Mouse (Mus musculus) erythroblast, embryonic 14.5 days (primary cell): Measurements from ENCODE around the gene Rpa1. TPM values are rescaled to one million over a fixed set of nuclear protein-coding genes. Genes with fewer than 3 reads are reported as not detected.

Experiments used
- H3K27me3 ChIP-seq: 2 replicates; pipeline ENCODE4 v1.6.1; 2012; ENCODE audit warnings: inconsistent platforms; ENCODE audit not compliant: control insufficient read depth
- H3K36me3 ChIP-seq: 2 replicates; pipeline ENCODE4 v1.6.1; 2012; ENCODE audit warnings: mild to moderate bottlenecking, inconsistent platforms; ENCODE audit not compliant: control insufficient read depth
- H3K4me1 ChIP-seq: 2 replicates; pipeline ENCODE4 v1.6.1; 2012; ENCODE audit warnings: inconsistent platforms; ENCODE audit not compliant: control insufficient read depth
- H3K4me3 ChIP-seq: replicated peaks from 2 replicates; pipeline ENCODE3; 2012; ENCODE audit warnings: moderate library complexity, mild to moderate bottlenecking, inconsistent platforms
- H3K9me3 ChIP-seq: 2 replicates; pipeline ENCODE4 v1.6.1; 2012; ENCODE audit warnings: low read length, inconsistent platforms, mixed read lengths; ENCODE audit not compliant: control insufficient read depth
- GATA1 ChIP-seq: IDR thresholded peaks from 2 replicates; pipeline ENCODE4 v1.6.1; 2012; ENCODE audit warnings: low read length, inconsistent platforms, mixed read lengths
- TAL1 ChIP-seq: IDR thresholded peaks from 3 replicates; pipeline ENCODE4 v1.6.1; 2012; ENCODE audit warnings: low read length, inconsistent platforms, mixed read lengths
- polyA plus RNA-seq: library from polyadenylated mRNA; stranded (reverse); fragments of >175 nt; gene quantifications from 2 replicates; pipeline ENCODE4 v1.2.3, GENCODE M21; 2012

Rpa1 gene
- polyA plus RNA-seq, 1 experiment: 7.1 TPM

DNA sequence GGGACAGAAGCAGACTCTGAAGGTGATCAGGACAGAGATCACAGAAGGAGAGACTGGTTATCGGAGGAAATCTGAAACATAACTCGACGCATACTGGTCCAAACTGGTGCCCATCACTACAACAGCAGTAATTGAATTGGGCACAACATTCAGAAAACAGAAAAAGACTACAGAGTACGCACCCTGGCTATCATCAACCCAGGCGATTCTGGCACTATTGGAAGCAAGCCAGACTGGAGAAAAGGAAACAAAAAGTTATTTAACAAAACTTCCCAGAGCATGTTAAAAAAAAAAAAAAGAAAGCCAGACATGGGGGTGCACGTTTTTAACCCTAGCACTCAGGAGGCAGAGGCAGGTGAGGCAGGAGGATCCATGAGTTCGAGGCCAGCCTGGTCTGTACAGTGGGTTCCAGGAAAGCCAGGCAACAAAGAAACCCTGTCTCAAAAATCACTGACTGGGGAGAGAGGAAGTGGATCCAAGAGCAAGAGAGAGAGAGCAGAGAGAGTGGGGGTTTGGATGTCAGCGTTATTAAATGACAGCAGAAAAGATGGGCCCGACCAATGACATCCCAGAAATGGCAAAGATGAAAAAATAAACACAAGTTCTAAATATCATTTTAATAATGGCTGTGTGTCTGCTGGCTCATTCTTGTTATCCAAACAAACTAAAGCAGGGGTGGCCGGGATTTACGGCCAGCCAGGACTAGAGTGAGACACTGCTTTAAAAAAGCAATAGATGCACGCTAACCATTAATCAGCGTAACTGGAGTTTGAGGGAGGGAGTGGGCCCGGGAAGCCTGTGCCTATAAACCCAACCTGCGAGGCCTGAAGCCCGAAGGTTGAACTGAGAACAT is 22.8 kb downstream of the Rpa1 start:
- Histone ChIP-seq H3K4me3 (no peak overlapping the region), H3K27me3 (no peaks in the 10 kb centered on the region), H3K9me3 (no peaks in the 10 kb centered on the region), H3K4me1 (peaks cover 41% of the 10 kb centered on the region), H3K36me3 (peaks cover 92% of the 10 kb centered on the region)
- TF ChIP-seq GATA1: no peak
- no peak for TF ChIP-seq TAL1

GRCm38 (mm10) chr11:75324433-75324832 is 23.7 kb downstream of the Rpa1 start:
- no peaks in the 10 kb centered on the region for H3K27me3 ChIP-seq
- H3K36me3 ChIP-seq: peaks cover 92% of the 10 kb centered on the region
- TF ChIP-seq TAL1 (no peak), GATA1 (no peak)
- no peak overlapping the region for H3K4me3 ChIP-seq
- H3K9me3 ChIP-seq: no peaks in the 10 kb centered on the region
- peaks cover 45% of the 10 kb centered on the region for H3K4me1 ChIP-seq

DNA sequence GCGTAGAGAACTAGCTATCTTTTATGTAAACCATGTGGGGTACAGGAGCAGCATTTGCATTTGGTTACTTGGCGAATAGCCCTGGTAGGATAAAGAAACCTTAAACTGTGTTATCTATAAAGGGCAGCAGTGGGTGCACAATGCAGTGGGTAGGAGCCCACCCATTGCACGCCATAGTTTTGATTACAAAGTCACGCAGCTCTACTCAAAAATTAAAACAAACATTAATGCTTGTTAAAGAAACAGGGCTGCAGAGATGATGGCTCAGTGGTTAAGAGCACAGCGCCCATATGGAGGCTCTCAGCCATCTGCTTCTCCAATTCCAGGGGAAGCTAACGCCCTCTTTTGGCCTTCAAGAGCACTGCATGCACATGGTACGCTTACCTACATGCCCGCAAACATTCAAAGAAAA is 24.8 kb downstream of the Rpa1 start:
- H3K27me3 ChIP-seq: no peaks in the 10 kb centered on the region
- H3K9me3 ChIP-seq: no peaks in the 10 kb centered on the region
- no peak for TF ChIP-seq TAL1
- peaks cover 92% of the 10 kb centered on the region for H3K36me3 ChIP-seq
- no peak overlapping the region for H3K4me3 ChIP-seq
- H3K4me1 ChIP-seq: peaks cover 45% of the 10 kb centered on the region

DNA sequence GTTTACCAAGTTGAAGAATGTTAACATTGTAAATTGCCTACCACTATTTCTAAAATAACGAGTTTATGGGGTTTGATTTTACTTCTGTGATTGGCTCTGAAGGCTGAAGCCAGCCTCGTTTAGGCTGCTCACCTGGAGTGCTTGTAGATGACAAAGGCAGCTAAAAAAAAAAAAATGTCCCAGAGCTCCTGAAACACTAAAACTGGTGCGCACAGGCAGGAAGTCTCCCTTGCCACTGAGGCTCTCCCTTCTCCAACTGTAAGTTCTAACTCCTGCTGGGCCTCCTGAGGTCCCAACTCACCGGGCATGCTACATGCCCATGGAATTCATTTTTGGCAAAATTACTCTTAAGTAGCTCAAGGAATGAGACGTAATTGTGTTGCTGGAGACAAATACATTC is 28.9 kb downstream of the Rpa1 start:
- H3K36me3 ChIP-seq: peaks cover 92% of the 10 kb centered on the region
- peaks cover 39% of the 10 kb centered on the region for H3K4me1 ChIP-seq
- TF ChIP-seq TAL1 (no peak), GATA1 (no peak)
- H3K27me3 ChIP-seq: no peaks in the 10 kb centered on the region
- H3K4me3 ChIP-seq: no peak overlapping the region
- no peaks in the 10 kb centered on the region for H3K9me3 ChIP-seq

DNA sequence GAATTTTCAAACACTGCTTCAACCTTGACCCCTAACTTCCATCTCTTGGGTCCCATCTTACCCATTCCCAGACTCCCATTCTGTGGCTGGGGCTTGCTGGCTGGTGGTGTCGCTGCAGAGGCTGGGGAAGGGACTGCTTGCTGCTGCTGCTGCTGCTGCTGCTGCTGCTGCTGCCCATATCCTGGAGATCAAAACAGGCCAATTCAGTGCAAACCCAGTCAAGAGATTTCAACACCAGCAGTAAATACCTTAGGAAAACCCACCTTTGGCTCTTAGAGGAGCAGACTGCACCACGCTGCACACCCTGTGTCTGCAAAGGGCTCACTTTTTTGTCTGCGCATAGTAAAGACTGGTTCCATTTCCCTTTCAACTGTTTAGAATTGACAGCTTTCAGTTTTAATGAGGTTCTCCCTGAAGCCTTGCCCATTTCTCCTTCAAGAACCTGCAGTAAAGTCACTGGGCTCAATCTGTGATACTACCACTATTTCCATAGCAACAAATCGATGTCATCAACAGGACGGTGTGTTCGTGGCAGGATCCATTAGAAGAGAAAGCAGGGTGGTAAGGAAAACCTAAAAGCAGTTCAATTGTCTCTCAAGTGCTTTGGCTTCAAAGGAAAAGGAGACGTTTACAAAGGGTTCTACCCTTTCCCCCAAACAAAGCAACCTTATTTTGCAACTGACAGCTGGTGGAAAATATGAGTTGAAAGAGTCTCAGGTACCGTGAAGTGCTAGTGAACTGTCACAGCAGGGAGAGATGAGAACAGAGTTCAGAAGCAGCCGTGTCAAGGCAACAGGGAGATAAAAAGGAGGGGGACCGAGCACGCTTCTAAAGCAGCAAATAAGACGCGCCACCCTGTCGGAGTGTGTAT is 29.5 kb downstream of the Rpa1 start:
- peaks cover 94% of the 10 kb centered on the region for H3K36me3 ChIP-seq
- H3K4me3 ChIP-seq: no peak overlapping the region
- no peaks in the 10 kb centered on the region for H3K27me3 ChIP-seq
- TF ChIP-seq GATA1: no peak
- no peak for TF ChIP-seq TAL1
- peaks cover 38% of the 10 kb centered on the region for H3K4me1 ChIP-seq
- no peaks in the 10 kb centered on the region for H3K9me3 ChIP-seq

DNA sequence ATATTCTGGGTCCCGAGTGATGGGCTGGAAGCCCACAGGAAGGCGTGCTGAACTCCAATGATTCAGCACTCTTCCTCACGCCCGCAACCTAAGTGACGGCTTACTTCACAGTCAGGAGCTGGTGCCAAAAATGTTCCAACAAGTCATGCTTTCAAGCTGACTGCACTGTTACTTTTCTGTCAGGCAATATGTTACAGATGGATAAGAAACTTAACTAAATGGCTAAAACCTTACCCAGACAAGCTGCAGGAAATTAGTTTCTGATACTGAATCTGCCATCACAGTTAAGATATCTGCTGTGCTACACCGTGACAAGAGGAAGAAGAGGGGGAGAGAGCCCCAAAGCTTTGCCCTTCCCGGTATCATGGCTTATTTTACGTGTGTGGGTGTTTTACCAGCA is 34.3 kb downstream of the Rpa1 start:
- H3K9me3 ChIP-seq: no peaks in the 10 kb centered on the region
- H3K36me3 ChIP-seq: peaks cover 99% of the 10 kb centered on the region
- H3K27me3 ChIP-seq: no peaks in the 10 kb centered on the region
- no peak for TF ChIP-seq TAL1
- TF ChIP-seq GATA1: no peak
- H3K4me1 ChIP-seq: peaks cover 9% of the 10 kb centered on the region
- H3K4me3 ChIP-seq: no peak overlapping the region

DNA sequence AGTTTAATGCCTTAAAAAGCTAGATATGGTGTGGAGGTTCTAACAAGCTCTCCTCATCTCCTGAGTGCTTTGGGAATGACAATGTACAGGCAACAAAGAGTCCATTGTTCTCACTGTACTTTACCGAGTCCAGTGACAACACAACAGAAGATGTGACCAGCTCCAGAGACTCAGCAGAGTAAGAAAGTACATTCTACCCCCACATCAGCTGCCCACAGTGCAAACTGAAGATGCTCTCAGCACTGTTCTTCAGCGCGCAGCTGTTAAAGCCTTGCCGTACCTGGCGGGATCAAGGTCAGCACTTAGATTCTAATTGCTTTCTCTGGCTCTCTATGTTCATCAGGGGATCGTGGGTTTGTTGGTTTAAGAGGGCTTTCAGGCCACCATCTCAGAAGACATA is 36.4 kb downstream of the Rpa1 start:
- Histone ChIP-seq H3K4me3 (no peak overlapping the region), H3K36me3 (peaks cover 99% of the 10 kb centered on the region), H3K27me3 (no peaks in the 10 kb centered on the region), H3K9me3 (no peaks in the 10 kb centered on the region), H3K4me1 (peaks cover 9% of the 10 kb centered on the region)
- TF ChIP-seq GATA1 (no peak), TAL1 (no peak)

DNA sequence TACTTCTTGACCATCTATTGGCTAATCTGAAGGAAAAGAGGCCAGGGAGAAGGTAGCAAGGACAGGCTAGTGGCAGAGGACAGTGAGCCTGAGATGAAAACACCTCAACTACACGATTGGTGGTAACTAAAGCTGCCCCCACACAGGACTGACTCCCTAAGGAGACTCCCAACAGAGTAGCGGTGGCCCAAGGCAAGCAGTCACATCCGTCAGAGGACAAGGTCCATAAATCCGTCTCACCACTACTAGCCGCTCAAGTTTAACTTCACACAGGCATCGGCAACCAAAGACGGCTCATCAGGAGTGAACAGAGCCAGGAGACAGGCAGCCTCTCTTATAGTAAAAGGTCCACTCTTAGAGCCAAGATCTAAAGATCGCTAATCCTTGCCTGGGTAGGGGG is 37.3 kb downstream of the Rpa1 start:
- Histone ChIP-seq H3K4me1 (peaks cover 13% of the 10 kb centered on the region), H3K4me3 (no peak overlapping the region), H3K9me3 (no peaks in the 10 kb centered on the region), H3K36me3 (peaks cover 99% of the 10 kb centered on the region), H3K27me3 (no peaks in the 10 kb centered on the region)
- TF ChIP-seq GATA1 (no peak), TAL1 (no peak)

GRCm38 (mm10) chr11:75308650-75309049 is 39.5 kb downstream of the Rpa1 start:
- TF ChIP-seq TAL1 (no peak), GATA1 (no peak)
- Histone ChIP-seq H3K4me1 (peaks cover 14% of the 10 kb centered on the region), H3K27me3 (no peaks in the 10 kb centered on the region), H3K4me3 (no peak overlapping the region), H3K9me3 (no peaks in the 10 kb centered on the region), H3K36me3 (peaks cover 98% of the 10 kb centered on the region)
